Mouse (Mus musculus): Measurements from ENCODE around the gene Stim1. TPM values are rescaled to one million over a fixed set of nuclear protein-coding genes. Genes with fewer than 3 reads are reported as not detected.

The Stim1 gene
- total RNA-seq, 2 experiments from 2014 or later, result 61.3 to 66.8 TPM

- no peak for DNase-seq (ENCODE audit: low spot score in 2 of 2)
- Histone ChIP-seq H3K27ac (no peak overlapping the region), H3K4me3 (no peak overlapping the region)
- no peak for TF ChIP-seq CTCF (conservative IDR thresholded peaks at IDR 0.05)
These were observed 148.2 kb downstream of the Stim1 start for GRCm38 (mm10) chr7:102415841-102416240.

- peak; percentile 45 to 52 for DNase-seq (ENCODE audit: low spot score in 2 of 2)
- no peak overlapping the region for H3K4me3 ChIP-seq
- H3K27ac ChIP-seq, result no peak overlapping the region
- TF ChIP-seq CTCF (conservative IDR thresholded peaks at IDR 0.05), result peak; percentile 96
These were observed 149.8 kb downstream of the Stim1 start for GRCm38 (mm10) chr7:102417398-102417797.

DNA sequence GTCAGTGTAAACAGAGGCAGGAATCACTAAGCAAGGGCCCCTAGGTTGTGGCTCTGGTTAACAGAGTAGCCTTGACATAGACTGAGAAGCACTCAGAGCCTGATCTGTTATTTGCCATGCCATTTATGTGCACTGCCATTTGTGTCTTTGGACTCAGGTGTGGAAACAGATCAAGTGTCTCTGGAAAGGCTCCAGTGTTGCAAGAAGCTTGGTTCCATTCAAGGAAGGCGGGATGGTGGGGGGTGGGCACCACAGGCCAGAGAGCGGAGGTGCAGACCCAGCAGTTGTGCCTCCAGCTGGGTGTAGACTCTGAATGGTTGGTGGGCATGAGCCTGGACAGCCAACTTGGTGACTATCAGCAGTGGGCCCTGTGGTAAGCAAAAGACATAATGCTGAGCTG lies 154.4 kb downstream of the Stim1 start:
- TF ChIP-seq CTCF (conservative IDR thresholded peaks at IDR 0.05), result no peak
- DNase-seq (ENCODE audit: low spot score in 2 of 2), result no peak
- Histone ChIP-seq H3K4me3 (no peak overlapping the region), H3K27ac (no peak overlapping the region)

- no peak overlapping the region for H3K27ac ChIP-seq
- no peak for DNase-seq (ENCODE audit: low spot score in 2 of 2)
- H3K4me3 ChIP-seq, result no peak overlapping the region
- no peak for TF ChIP-seq CTCF (conservative IDR thresholded peaks at IDR 0.05)
These were observed 158.5 kb downstream of the Stim1 start for GRCm38 (mm10) chr7:102425933-102426685.

GRCm38 (mm10) chr7:102434344-102434743 lies 166.7 kb downstream of the Stim1 start:
- Histone ChIP-seq H3K4me3 (no peak overlapping the region), H3K27ac (no peak overlapping the region)
- no peak for DNase-seq (ENCODE audit: low spot score in 2 of 2)
- no peak for TF ChIP-seq CTCF (conservative IDR thresholded peaks at IDR 0.05)

DNA sequence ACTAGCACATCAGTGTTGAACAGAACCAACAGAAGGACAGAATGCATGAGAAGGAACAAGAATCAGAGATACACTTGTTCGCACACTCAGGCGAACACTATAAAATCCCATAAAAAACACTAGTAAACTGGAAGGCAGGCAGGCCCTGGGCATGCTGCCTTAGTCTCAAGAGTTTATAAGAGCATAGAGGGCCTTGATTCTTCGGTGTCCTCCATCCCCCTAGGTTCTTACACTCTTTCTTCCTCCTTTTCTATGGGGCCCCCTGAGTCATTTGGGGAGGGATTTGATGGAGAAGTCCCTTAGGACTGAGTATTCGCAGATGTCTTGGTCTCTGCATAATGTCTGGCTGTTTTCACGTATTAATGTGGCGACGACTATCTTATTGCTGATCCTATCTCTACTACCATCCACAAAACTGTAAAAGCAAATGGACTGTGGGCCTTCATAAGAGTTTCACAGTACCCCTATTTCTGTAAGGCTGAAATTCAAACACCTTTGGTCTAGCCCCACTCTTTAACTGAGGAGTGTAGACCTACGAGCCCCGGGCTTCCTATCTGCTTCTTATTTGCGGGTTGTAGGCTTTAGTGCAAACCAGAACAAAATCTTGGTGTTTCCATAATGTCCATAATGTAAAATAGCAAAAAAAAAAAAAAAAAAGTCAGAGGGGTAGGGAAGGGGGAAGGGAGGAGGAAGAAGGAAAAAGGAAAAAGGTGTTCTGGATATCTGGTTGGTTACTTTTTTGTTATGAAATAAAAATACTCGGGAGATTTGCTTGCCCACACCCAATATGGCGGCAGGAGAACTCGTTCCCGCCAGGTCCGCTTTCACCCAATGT lies 173.4 kb downstream of the Stim1 start:
- Histone ChIP-seq H3K4me3 (peak overlapping the region; percentile 86), H3K27ac (peak overlapping the region; percentile 75; the same call in 1 of the 2 replicates)
- no peak for TF ChIP-seq CTCF (conservative IDR thresholded peaks at IDR 0.05)
- no peak for DNase-seq (ENCODE audit: low spot score in 2 of 2)

DNA sequence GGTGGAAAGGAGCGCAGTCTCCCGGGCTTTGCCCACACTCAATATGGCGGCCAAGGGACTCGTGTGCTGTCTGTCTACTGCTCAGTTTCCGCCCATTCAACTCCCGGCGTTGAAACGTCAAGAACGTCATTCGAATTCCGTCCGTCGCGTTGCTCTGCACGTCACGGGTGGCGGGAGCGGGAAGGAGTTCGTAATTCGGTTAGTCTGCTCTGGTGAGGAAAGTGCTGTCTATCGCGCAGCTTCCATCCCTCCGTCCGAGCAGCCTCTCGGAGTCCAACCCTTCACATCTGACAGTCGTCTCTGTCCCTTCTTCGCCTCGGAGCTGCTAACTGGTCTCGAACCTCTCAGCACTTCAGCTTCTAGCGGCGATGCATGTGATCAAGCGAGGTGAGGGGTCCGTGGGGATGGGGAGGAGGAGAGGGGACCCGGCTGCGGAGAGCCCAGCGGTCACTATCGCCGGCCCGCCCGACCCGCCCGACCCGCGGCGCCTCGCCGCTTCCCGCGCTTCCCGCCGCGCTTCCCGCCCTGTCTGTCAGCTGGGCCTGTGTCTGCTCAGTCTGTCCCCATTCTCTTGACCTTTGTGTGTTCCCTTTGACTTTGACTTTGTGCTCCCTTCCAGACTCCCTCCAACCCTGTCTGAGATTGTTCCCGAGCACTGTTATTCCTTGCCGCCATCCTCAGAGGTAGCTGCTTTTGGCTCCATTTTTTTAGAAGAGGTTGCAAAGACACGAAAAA lies 174.2 kb downstream of the Stim1 start, which contains the start of gene Rrm1:
Rrm1 (plus strand) TSS at position 39 of the 735 bp plus-strand sequence.
- no peak for TF ChIP-seq CTCF (conservative IDR thresholded peaks at IDR 0.05)
- peak; percentile 97 for DNase-seq (ENCODE audit: low spot score in 2 of 2)
- peak within 1 kb of the TSS; percentile 75; the same call in 1 of the 2 replicates for H3K27ac ChIP-seq
- H3K4me3 ChIP-seq, result peak within 1 kb of the TSS; percentile 86

DNA sequence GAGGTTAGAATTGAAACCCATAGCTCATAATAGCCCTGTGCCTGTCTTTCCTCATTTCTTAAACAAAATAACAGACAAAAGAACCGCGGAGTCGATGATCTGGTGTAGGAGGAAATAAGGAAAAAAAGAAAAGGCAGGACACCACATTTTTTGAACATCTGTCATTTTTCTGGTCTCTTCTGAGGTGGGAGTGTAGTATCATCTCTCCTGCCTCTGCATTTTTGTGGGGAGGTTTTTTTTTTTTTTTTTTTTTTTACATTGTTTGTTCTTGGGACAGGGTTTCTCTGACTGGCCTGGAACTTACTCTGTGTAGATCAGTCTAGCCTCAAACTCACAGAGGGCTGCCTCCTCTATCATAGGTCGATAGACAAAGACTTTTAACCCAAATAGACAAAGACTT lies 174.8 kb downstream of the Stim1 start:
- Histone ChIP-seq H3K4me3 (peak overlapping the region; percentile 86), H3K27ac (no peak overlapping the region)
- no peak for DNase-seq (ENCODE audit: low spot score in 2 of 2)
- no peak for TF ChIP-seq CTCF (conservative IDR thresholded peaks at IDR 0.05)

DNA sequence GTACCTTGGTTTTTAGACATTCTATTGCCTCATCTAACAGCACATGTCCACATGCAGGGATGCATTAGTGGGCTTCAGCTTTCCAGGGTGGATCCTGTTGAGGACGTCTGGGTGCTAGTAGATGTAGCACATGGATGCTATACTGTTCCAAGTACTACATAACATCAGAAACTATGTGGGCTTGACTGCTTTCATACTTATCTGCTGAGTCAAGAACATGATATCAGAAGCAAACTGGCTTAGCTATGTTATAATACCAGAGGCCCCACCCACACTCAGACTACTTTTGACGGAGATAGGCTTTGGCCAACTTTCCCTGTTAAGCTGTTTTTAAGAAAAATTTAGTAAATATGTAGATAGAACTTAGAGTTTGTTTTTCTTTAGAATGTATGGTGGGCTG lies 176.7 kb downstream of the Stim1 start:
- Histone ChIP-seq H3K4me3 (no peak overlapping the region), H3K27ac (no peak overlapping the region)
- DNase-seq (ENCODE audit: low spot score in 2 of 2), result no peak
- no peak for TF ChIP-seq CTCF (conservative IDR thresholded peaks at IDR 0.05)

- H3K4me3 ChIP-seq, result no peak overlapping the region
- TF ChIP-seq CTCF (conservative IDR thresholded peaks at IDR 0.05), result no peak
- H3K27ac ChIP-seq, result no peak overlapping the region
- no peak for DNase-seq (ENCODE audit: low spot score in 2 of 2)
These were observed 178.8 kb downstream of the Stim1 start for GRCm38 (mm10) chr7:102446438-102446837.

- Histone ChIP-seq H3K4me3 (no peak overlapping the region), H3K27ac (no peak overlapping the region)
- no peak for TF ChIP-seq CTCF (conservative IDR thresholded peaks at IDR 0.05)
- no peak for DNase-seq (ENCODE audit: low spot score in 2 of 2)
These were observed 191.2 kb downstream of the Stim1 start for GRCm38 (mm10) chr7:102458618-102459380.

- H3K27ac ChIP-seq, result no peak overlapping the region
- H3K4me3 ChIP-seq, result no peak overlapping the region
- no peak for DNase-seq (ENCODE audit: low spot score in 2 of 2)
- TF ChIP-seq CTCF (conservative IDR thresholded peaks at IDR 0.05), result no peak
These were observed 200.0 kb downstream of the Stim1 start for GRCm38 (mm10) chr7:102467566-102467965.

Data from layer of hippocampus, adult 2 months (tissue).